Mouse (Mus musculus) liver, embryonic 16.5 days (tissue): ENCODE results near the gene App. TPM values are rescaled to one million over a fixed set of nuclear protein-coding genes. Genes with fewer than 3 reads are reported as not detected.

Experiments
- ATAC-seq: fragments of 200-750 bp; cut with Nextera tagmentation; 2 replicates; pipeline ENCODE4 v1.8.0; 2017; ENCODE audit warnings: low read depth, mild to moderate bottlenecking, moderate number of reproducible peaks, moderate library complexity
- H3K27ac ChIP-seq: fragments of 300-500 bp; sonication (generic); 2 replicates; pipeline ENCODE4 v1.5.1; 2014; ENCODE audit warnings: mild to moderate bottlenecking, low read length
- H3K27me3 ChIP-seq: fragments of 300-500 bp; sonication (generic); 2 replicates; pipeline ENCODE4 v1.6.1; 2014; ENCODE audit warnings: low read depth, low read length, mixed read lengths; ENCODE audit not compliant: control insufficient read depth, insufficient read depth
- H3K36me3 ChIP-seq: fragments of 300-500 bp; sonication (generic); 2 replicates; pipeline ENCODE4 v1.6.1; 2014; ENCODE audit warnings: mild to moderate bottlenecking; ENCODE audit not compliant: control insufficient read depth, insufficient read depth
- H3K4me1 ChIP-seq: fragments of 300-500 bp; sonication (generic); 2 replicates; pipeline ENCODE4 v1.6.1; 2014; ENCODE audit warnings: low read depth, low read length, mixed read lengths; ENCODE audit not compliant: control insufficient read depth
- H3K4me2 ChIP-seq: fragments of 300-500 bp; sonication (generic); 2 replicates; pipeline ENCODE4 v1.6.1; 2014; ENCODE audit warnings: low read depth, low read length, mixed read lengths
- H3K4me3 ChIP-seq: fragments of 300-500 bp; sonication (generic); 2 replicates; pipeline ENCODE4 v1.5.1; 2014; ENCODE audit warnings: low read depth, mild to moderate bottlenecking, low read length
- H3K9ac ChIP-seq: fragments of 300-500 bp; sonication (generic); 2 replicates; pipeline ENCODE4 v1.6.1; 2014; ENCODE audit warnings: low read depth, low read length
- H3K9me3 ChIP-seq: fragments of 300-500 bp; sonication (generic); replicated peaks from 2 replicates; pipeline ENCODE4 v1.6.1; 2016; ENCODE audit warnings: low read length; ENCODE audit not compliant: control insufficient read depth
- WGBS: fragments of 180-500 bp; shearing (Covaris S2); extraction: QIAGEN DNeasy Blood & Tissue Kit; methylation state at CpG from one replicate; pipeline ENCODE4 v1.1.7; 2014; ENCODE audit not compliant: insufficient replicate concordance; 5-methylcytosine and 5-hydroxymethylcytosine counted together
- polyA plus RNA-seq: library from polyadenylated mRNA; unstranded; fragments of >200 nt; fragmentation: Nextera tagmentation; extraction: Ambion mirVana; gene quantifications from 2 replicates; pipeline ENCODE4 v1.2.1, GENCODE M21; 2015

App gene
- polyA plus RNA-seq, 1 experiment from 2014 or later, result 19.9 TPM

DNA sequence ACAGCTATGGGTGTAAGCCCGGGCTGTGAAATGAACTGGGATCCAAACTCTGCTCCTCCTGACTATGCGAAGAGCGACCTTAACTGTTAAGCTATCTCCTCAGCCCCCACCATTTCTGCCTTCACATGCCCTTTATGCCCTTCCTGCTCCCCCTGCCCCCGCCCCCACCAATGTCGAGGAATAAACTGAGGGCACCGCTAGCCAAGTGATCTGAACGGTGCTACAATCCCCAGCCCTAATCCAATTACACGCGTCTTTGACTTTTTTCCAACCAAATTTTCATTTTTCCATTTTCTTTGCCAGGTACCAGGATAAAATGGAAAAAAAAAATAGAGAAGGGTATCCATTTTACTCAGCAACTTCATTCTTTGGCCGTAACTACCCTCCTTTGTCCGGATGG is 28.2 kb downstream of the App start:
- no peak for ATAC-seq
- Histone ChIP-seq H3K4me3 (no peak overlapping the region), H3K9me3 (no peaks in the 10 kb centered on the region), H3K4me1 (no peaks in the 10 kb centered on the region), H3K9ac (no peak overlapping the region), H3K4me2 (no peak overlapping the region), H3K27ac (no peak overlapping the region), H3K36me3 (no peaks in the 10 kb centered on the region), H3K27me3 (no peaks in the 10 kb centered on the region)
- 85% methylated on average over 11 of the region's 11 CpGs for WGBS

DNA sequence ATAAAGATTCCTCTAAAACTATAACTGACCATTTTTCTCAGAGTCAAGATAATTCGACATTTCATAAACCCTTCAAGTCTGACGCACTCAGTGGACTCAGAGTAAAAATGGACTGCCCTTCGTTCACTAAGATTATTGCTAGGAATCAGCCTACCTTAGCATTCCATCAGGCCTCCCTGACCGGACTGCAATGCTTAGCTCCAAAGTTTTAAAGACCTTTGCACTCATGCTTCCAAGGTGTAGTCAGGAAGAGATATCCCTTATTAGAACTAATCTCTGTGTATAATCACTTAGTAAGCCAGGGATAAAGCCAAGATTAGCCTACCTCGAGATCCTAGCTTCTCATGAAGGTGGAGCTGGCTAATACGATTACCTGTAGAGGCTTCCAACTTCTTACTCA is 29.2 kb downstream of the App start:
- H3K9ac ChIP-seq, result no peak overlapping the region
- no peak overlapping the region for H3K4me3 ChIP-seq
- no peaks in the 10 kb centered on the region for H3K27me3 ChIP-seq
- WGBS, result 69% methylated on average over 6 of the region's 6 CpGs
- H3K4me2 ChIP-seq, result no peak overlapping the region
- no peak overlapping the region for H3K27ac ChIP-seq
- H3K36me3 ChIP-seq, result no peaks in the 10 kb centered on the region
- no peak for ATAC-seq
- no peaks in the 10 kb centered on the region for H3K9me3 ChIP-seq
- no peaks in the 10 kb centered on the region for H3K4me1 ChIP-seq

DNA sequence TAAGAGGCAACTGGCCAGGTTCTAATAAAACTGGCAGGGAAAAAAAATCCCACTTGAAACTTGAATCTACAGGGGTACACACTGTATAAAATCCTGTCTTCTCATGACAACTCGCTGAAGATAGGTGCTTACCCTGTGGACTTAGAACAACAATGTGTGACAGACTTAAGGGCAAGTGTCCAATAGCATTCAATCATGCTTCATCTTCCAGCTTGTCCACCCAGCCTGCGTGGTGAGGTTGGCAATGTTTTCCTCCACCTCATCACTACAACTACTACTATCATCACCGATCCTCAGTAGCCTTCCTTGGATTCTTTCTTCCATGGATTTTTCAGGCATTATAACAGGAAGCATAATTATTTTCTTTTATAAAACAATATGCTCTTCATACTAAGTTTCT is 29.7 kb downstream of the App start:
- ATAC-seq, result no peak
- Histone ChIP-seq H3K9me3 (no peaks in the 10 kb centered on the region), H3K4me3 (no peak overlapping the region), H3K4me2 (no peak overlapping the region), H3K4me1 (no peaks in the 10 kb centered on the region), H3K27me3 (no peaks in the 10 kb centered on the region), H3K36me3 (no peaks in the 10 kb centered on the region), H3K27ac (no peak overlapping the region), H3K9ac (no peak overlapping the region)
- 66% methylated on average over 3 of the region's 3 CpGs for WGBS

DNA sequence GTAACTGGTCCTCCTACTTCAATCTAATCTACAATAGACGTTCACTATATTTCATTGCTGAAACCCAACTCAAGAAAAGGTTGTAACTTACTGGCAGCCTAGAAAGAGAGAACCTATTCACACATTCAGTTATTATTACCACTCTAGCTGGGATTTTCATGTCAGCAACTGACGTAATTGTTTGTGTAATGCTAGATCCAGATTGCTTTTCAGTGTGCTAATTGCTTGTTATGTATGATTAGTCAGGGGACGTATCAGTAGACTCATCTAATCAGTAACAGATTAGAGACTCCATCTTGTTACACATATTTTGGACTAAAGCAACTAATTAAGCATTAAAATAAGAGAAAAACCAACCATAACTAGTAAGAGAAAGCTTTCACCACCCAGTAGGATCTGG is 30.4 kb downstream of the App start:
- WGBS, result 66% methylated on average over 3 of the region's 3 CpGs
- ATAC-seq, result no peak

DNA sequence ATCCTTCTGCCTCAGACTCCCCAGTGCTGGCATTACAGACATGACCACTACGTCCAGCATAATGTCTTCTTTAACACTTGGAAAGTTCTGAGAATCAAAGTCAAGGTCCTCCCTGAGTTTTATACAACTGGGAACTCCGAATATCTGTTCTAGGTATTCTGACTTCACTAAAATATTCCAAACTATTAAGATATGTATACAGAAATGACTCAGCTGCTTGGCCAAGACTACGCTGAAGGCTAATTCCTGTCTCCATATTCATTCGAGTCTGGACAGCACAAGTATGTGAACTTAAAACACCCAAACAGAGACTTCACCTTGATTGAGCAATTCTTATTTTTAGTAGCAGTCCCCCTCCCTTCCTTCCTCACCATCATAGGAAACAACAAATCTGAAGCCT is 32.2 kb downstream of the App start:
- no peaks in the 10 kb centered on the region for H3K36me3 ChIP-seq
- WGBS, result 61% methylated on average over 4 of the region's 4 CpGs

More for the DNA sequence above, 30.4 kb downstream of the App start:
- H3K9ac ChIP-seq, result no peak overlapping the region
- no peaks in the 10 kb centered on the region for H3K27me3 ChIP-seq
- H3K9me3 ChIP-seq, result no peaks in the 10 kb centered on the region
- H3K4me2 ChIP-seq, result no peak overlapping the region
- H3K36me3 ChIP-seq, result no peaks in the 10 kb centered on the region
- no peak overlapping the region for H3K4me3 ChIP-seq
- H3K4me1 ChIP-seq, result no peaks in the 10 kb centered on the region
- H3K27ac ChIP-seq, result no peak overlapping the region

DNA sequence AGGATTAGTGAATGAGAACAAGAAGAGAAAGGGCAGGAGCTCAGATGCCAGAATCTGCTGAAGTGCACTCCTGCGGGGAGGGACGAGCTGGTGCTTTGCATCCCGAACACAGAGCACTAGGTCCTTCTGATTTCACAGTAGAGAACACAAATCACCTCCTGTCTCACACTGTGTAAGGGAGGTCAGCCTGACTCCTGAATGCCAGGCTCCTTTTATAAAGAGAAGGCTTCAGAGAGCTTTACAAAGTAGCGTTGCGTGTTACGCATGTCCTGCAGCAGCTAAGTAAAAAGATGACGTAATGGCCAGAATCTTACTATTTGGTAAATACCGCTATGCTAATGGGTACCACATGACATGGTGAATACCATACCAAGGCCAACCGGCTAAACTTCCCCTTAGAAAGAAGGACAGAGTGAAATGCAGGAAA is 34.4 kb downstream of the App start:
- no peaks in the 10 kb centered on the region for H3K27me3 ChIP-seq
- WGBS, result 70% methylated on average over 9 of the region's 9 CpGs
- ATAC-seq, result no peak

More for the DNA sequence above, 32.2 kb downstream of the App start:
- Histone ChIP-seq H3K4me1 (no peaks in the 10 kb centered on the region), H3K9ac (no peak overlapping the region), H3K4me2 (no peak overlapping the region), H3K27me3 (no peaks in the 10 kb centered on the region), H3K4me3 (no peak overlapping the region), H3K9me3 (no peaks in the 10 kb centered on the region), H3K27ac (no peak overlapping the region)
- no peak for ATAC-seq

DNA sequence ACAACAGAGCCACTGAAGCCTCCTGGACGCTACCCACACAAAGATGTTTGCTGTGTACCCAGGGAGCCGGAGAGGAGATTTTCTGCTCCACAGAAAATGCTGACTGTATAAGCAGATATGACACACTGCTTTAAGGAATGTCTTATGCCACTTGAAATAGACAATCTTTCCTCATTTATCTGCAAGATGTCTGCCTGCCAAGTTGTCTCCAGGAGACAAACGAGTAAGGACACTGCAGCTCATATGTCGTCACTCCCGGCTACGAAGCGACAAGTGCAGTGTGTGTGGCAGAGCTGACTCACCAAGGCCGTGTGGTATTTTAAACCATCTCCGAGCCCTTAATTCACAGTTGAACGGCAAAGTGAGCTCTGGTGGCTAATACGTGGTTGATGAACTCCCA is 36.2 kb downstream of the App start:
- Histone ChIP-seq H3K9me3 (no peaks in the 10 kb centered on the region), H3K4me3 (no peak overlapping the region)
- 76% methylated on average over 11 of the region's 11 CpGs for WGBS

More for the DNA sequence above, 34.4 kb downstream of the App start:
- Histone ChIP-seq H3K36me3 (no peaks in the 10 kb centered on the region), H3K4me1 (no peaks in the 10 kb centered on the region), H3K9me3 (no peaks in the 10 kb centered on the region), H3K9ac (no peak overlapping the region), H3K27ac (no peak overlapping the region), H3K4me2 (no peak overlapping the region), H3K4me3 (no peak overlapping the region)

DNA sequence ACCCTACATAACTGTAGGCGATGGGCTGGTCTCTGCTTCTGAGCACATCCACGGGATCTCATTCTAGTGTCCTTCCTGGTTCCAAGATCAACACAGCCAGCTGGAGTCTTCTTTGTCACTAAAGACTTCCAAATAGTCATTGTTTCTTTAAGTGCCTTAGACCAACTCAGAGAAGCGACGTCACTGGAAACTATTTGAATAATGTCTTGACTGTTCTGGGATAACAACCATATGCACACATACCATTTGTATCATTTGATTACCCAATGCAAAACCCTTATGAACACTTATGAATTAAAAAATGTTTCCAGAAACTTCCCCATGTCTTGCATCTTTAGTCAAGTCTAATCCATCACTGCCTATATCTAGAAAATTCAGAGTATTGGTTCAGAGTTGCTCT is 37.5 kb downstream of the App start:
- peaks cover 4% of the 10 kb centered on the region for H3K4me1 ChIP-seq
- no peak overlapping the region for H3K4me2 ChIP-seq
- 59% methylated on average over 4 of the region's 4 CpGs for WGBS
- no peaks in the 10 kb centered on the region for H3K36me3 ChIP-seq
- no peaks in the 10 kb centered on the region for H3K9me3 ChIP-seq
- no peak for ATAC-seq
- no peak overlapping the region for H3K27ac ChIP-seq
- H3K4me3 ChIP-seq, result no peak overlapping the region
- H3K27me3 ChIP-seq, result no peaks in the 10 kb centered on the region
- H3K9ac ChIP-seq, result no peak overlapping the region

More for the DNA sequence above, 36.2 kb downstream of the App start:
- ATAC-seq, result no peak
- H3K27me3 ChIP-seq, result no peaks in the 10 kb centered on the region
- no peak overlapping the region for H3K9ac ChIP-seq
- no peak overlapping the region for H3K4me2 ChIP-seq
- H3K4me1 ChIP-seq, result peaks cover 2% of the 10 kb centered on the region; the same call in 1 of the 2 replicates
- H3K27ac ChIP-seq, result no peak overlapping the region
- H3K36me3 ChIP-seq, result no peaks in the 10 kb centered on the region

DNA sequence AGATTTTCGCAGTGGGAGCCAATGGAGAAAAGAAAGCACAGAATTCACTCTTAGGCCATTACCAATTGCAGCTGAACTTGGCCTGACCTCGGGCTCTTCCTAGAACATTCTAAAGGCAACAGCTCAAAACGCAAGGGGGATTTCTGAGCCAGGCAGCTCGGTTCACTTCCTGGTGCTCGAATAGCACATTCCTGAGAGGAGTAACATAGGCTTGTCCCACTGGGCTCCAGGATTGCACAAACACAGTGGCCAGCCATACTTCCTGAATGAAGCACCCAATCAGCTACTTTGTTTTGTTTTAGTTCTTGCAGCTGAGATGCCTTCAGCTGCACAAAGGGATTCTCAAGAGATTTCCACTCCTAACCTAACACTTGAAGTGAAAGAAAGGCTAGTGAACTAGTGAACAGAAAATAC is 40.1 kb downstream of the App start:
- Histone ChIP-seq H3K27ac (peak overlapping the region; percentile 58), H3K4me3 (peak overlapping the region; percentile 13; the same call in 1 of the 2 replicates), H3K36me3 (no peaks in the 10 kb centered on the region), H3K9me3 (no peaks in the 10 kb centered on the region), H3K27me3 (no peaks in the 10 kb centered on the region), H3K4me2 (peak overlapping the region; percentile 34), H3K4me1 (peaks cover 6% of the 10 kb centered on the region), H3K9ac (no peak overlapping the region)
- 44% methylated on average over 5 of the region's 5 CpGs for WGBS
- peak; percentile 46; the same call in 1 of the 2 replicates for ATAC-seq
